In genomic region chr7:15945721-15946536, GRCm38 (mm10) we compare ENCODE assay signal across 8 mouse cellular contexts. TPM values are rescaled to one million over a fixed set of nuclear protein-coding genes. Genes with fewer than 3 reads are reported as not detected.
DNase-seq lines count a peak whose midpoint lies in the region; ATAC-seq and TF ChIP-seq lines count a peak whose summit lies in the region.

Gene Nop53 (minus strand): TSS chr7:15946074.

- peak within 1 kb of the TSS; percentile 76 for H3ac ChIP-seq in C2C12 (ENCODE audit: control insufficient read depth, insufficient read length, low read depth)

- peak; percentile 89 for ATAC-seq in heart, embryonic 12.5 days (ENCODE audit: insufficient number of reproducible peaks, low FRiP score)
- peak; percentile 86 for ATAC-seq in kidney, postnatal 0 days (replicated peaks; ENCODE audit: low FRiP score, low read depth)
- ATAC-seq in liver, embryonic 11.5 days (replicated peaks; ENCODE audit: low FRiP score): peak; percentile 86
- peak; percentile 89 for ATAC-seq in stomach, embryonic 14.5 days (ENCODE audit: insufficient number of reproducible peaks, insufficient read depth, low FRiP score, low read depth)

- TF ChIP-seq CTCF in C2C12 (IDR thresholded peaks at IDR 0.05; ENCODE audit: control insufficient read depth, insufficient read depth, insufficient read length): no peak
- TF ChIP-seq CTCF in brain, embryonic 14.5 days (IDR thresholded peaks at IDR 0.05; ENCODE audit: borderline replicate concordance, extremely low read depth, insufficient read depth, insufficient read length): no peak
- no peak for TF ChIP-seq CTCF in kidney, postnatal 0 days (IDR thresholded peaks at IDR 0.05; ENCODE audit: low read depth)

- H3K36me3 ChIP-seq in C2C12 (ENCODE audit: control insufficient read depth, insufficient read depth): peaks cover 50% of the 10 kb centered on the region
- H3K36me3 ChIP-seq in erythroblast, embryonic 14.5 days (ENCODE audit: control insufficient read depth): peaks cover 43% of the 10 kb centered on the region
- H3K36me3 ChIP-seq in heart, embryonic 12.5 days: peaks cover 42% of the 10 kb centered on the region
- H3K36me3 ChIP-seq in kidney, postnatal 0 days (ENCODE audit: insufficient read depth, low read length): peaks cover 34% of the 10 kb centered on the region
- H3K36me3 ChIP-seq in liver, embryonic 11.5 days (ENCODE audit: control insufficient read depth, insufficient read depth, low read length): peaks cover 26% of the 10 kb centered on the region
- H3K36me3 ChIP-seq in stomach, embryonic 14.5 days (ENCODE audit: control insufficient read depth, insufficient read depth, low read length): peaks cover 38% of the 10 kb centered on the region

- H3K4me2 ChIP-seq in heart, embryonic 12.5 days: peak within 1 kb of the TSS; percentile 86
- peak within 1 kb of the TSS; percentile 80 for H3K4me2 ChIP-seq in kidney, postnatal 0 days (ENCODE audit: low read length)
- peak within 1 kb of the TSS; percentile 96 for H3K4me2 ChIP-seq in liver, embryonic 11.5 days
- peak within 1 kb of the TSS; percentile 86 for H3K4me2 ChIP-seq in stomach, embryonic 14.5 days (replicated peaks; ENCODE audit: low read depth, low read length)

- peaks cover 44% of the 10 kb centered on the region for H3K79me2 ChIP-seq in C2C12 (ENCODE audit: control insufficient read depth, insufficient read depth)

- H3K9me3 ChIP-seq in erythroblast, embryonic 14.5 days (ENCODE audit: control insufficient read depth, low read length): no peaks in the 10 kb centered on the region
- no peaks in the 10 kb centered on the region for H3K9me3 ChIP-seq in heart, embryonic 12.5 days (replicated peaks)
- no peaks in the 10 kb centered on the region for H3K9me3 ChIP-seq in kidney, postnatal 0 days (replicated peaks; ENCODE audit: low read length)
- H3K9me3 ChIP-seq in liver, embryonic 11.5 days (ENCODE audit: control insufficient read depth, low read length): no peaks in the 10 kb centered on the region
- H3K9me3 ChIP-seq in stomach, embryonic 14.5 days (ENCODE audit: control insufficient read depth, low read depth, low read length): no peaks in the 10 kb centered on the region

- peak within 1 kb of the TSS; percentile 75 for H3K9ac ChIP-seq in heart, embryonic 12.5 days
- peak within 1 kb of the TSS; percentile 77 for H3K9ac ChIP-seq in kidney, postnatal 0 days (ENCODE audit: low read depth, low read length)
- H3K9ac ChIP-seq in liver, embryonic 11.5 days (ENCODE audit: low read depth, low read length): peak within 1 kb of the TSS; percentile 83
- H3K9ac ChIP-seq in stomach, embryonic 14.5 days (replicated peaks; ENCODE audit: low read depth, low read length): peak within 1 kb of the TSS; percentile 63

- peak within 1 kb of the TSS; percentile 92 for H3K27ac ChIP-seq in heart, embryonic 12.5 days (ENCODE audit: poor library complexity, severe bottlenecking)
- H3K27ac ChIP-seq in kidney, postnatal 0 days: peak within 1 kb of the TSS; percentile 96
- H3K27ac ChIP-seq in liver, embryonic 11.5 days (ENCODE audit: low read depth, low read length): peak within 1 kb of the TSS; percentile 90
- peak within 1 kb of the TSS; percentile 91 for H3K27ac ChIP-seq in stomach, embryonic 14.5 days (ENCODE audit: low read length)

- H3K4me3 ChIP-seq in C2C12 (ENCODE audit: insufficient read depth, poor library complexity, severe bottlenecking): peak within 1 kb of the TSS; percentile 64
- H3K4me3 ChIP-seq in erythroblast, embryonic 14.5 days (replicated peaks): peak within 1 kb of the TSS; percentile 82
- peak within 1 kb of the TSS; percentile 64 for H3K4me3 ChIP-seq in heart, embryonic 12.5 days
- peak within 1 kb of the TSS; percentile 79 for H3K4me3 ChIP-seq in kidney, postnatal 0 days (replicated peaks; ENCODE audit: low read depth, low read length)
- H3K4me3 ChIP-seq in liver, embryonic 11.5 days (ENCODE audit: low read depth, low read length): peak within 1 kb of the TSS; percentile 83
- H3K4me3 ChIP-seq in stomach, embryonic 14.5 days (ENCODE audit: low read depth, low read length): peak within 1 kb of the TSS; percentile 62

- DNase-seq in brain, embryonic 14.5 days (ENCODE audit: low read depth): peak; percentile 99
- DNase-seq in kidney, postnatal 0 days (ENCODE audit: low spot score): peak; percentile 98
- DNase-seq in liver, embryonic 11.5 days (ENCODE audit: low spot score): peak; percentile 96
- DNase-seq in naive thymus-derived CD4-positive, alpha-beta T cell, adult 2 months (ENCODE audit: low read depth): peak; percentile 98

- TF ChIP-seq POLR2A in brain, embryonic 14.5 days (IDR thresholded peaks at IDR 0.05; ENCODE audit: borderline replicate concordance, extremely low read depth, insufficient read depth, insufficient read length, poor library complexity, severe bottlenecking): no peak; the same call in 1 of the 2 replicates

- H3K27me3 ChIP-seq in C2C12 (ENCODE audit: control insufficient read depth, insufficient read depth, insufficient read length): no peaks in the 10 kb centered on the region
- H3K27me3 ChIP-seq in erythroblast, embryonic 14.5 days (ENCODE audit: control insufficient read depth): no peaks in the 10 kb centered on the region
- no peaks in the 10 kb centered on the region for H3K27me3 ChIP-seq in heart, embryonic 12.5 days (replicated peaks)
- no peaks in the 10 kb centered on the region for H3K27me3 ChIP-seq in kidney, postnatal 0 days (ENCODE audit: insufficient read depth, low read length)
- peaks cover 8% of the 10 kb centered on the region for H3K27me3 ChIP-seq in liver, embryonic 11.5 days (replicated peaks; ENCODE audit: control insufficient read depth, insufficient read depth, low read length)
- H3K27me3 ChIP-seq in stomach, embryonic 14.5 days (ENCODE audit: control insufficient read depth, insufficient read depth, low read length): no peaks in the 10 kb centered on the region

- peaks cover 25% of the 10 kb centered on the region for H3K79me3 ChIP-seq in C2C12 (ENCODE audit: low read depth)

- H3K4me1 ChIP-seq in erythroblast, embryonic 14.5 days (ENCODE audit: control insufficient read depth): peaks cover 72% of the 10 kb centered on the region
- H3K4me1 ChIP-seq in heart, embryonic 12.5 days (replicated peaks): peaks cover 24% of the 10 kb centered on the region
- no peaks in the 10 kb centered on the region; the same call in none of the 2 replicates for H3K4me1 ChIP-seq in kidney, postnatal 0 days (replicated peaks; ENCODE audit: insufficient read depth, low read length)
- H3K4me1 ChIP-seq in liver, embryonic 11.5 days (replicated peaks; ENCODE audit: control insufficient read depth, insufficient read depth, low read length): peaks cover 21% of the 10 kb centered on the region
- peaks cover 16% of the 10 kb centered on the region for H3K4me1 ChIP-seq in stomach, embryonic 14.5 days (ENCODE audit: control insufficient read depth, insufficient read depth, low read length)

- 2% methylated on average over 59 of the region's 59 CpGs for WGBS in heart, embryonic 12.5 days
- WGBS in kidney, postnatal 0 days: 1% methylated on average over 59 of the region's 59 CpGs
- 2% methylated on average over 59 of the region's 59 CpGs for WGBS in liver, embryonic 11.5 days
- 2% methylated on average over 59 of the region's 59 CpGs for WGBS in stomach, embryonic 14.5 days

TF ChIP-seq in C2C12, 6 proteins besides CTCF, POLR2A, EP300 and RAD21:
- TF ChIP-seq MAX (IDR thresholded peaks at IDR 0.05) (peak; percentile 27), USF1 (IDR thresholded peaks at IDR 0.05; ENCODE audit: low read depth) (no peak), FOSL1 (IDR thresholded peaks at IDR 0.05; ENCODE audit: insufficient read depth, low read length, poor library complexity, severe bottlenecking) (no peak), CEBPB (IDR thresholded peaks at IDR 0.05; ENCODE audit: low read depth) (no peak)

RNA-seq across cellular contexts. Expression of gene Nop53, which starts in this region (rescaled TPM):
- polyA plus RNA-seq in C2C12 (2012; fragmentation: generic; extraction: Trizol): 228 TPM
- 134 and 141 TPM in 2 replicates for polyA plus RNA-seq in brain, embryonic 14.5 days (2012; rRNA removed)
- polyA plus RNA-seq in erythroblast, embryonic 14.5 days (2012): 50.4 and 62.3 TPM in 2 replicates
- polyA plus RNA-seq in heart, embryonic 12.5 days (2016; fragmentation: Nextera tagmentation; extraction: Ambion mirVana): 122 and 126 TPM in 2 replicates
- 213 and 221 TPM in 2 replicates for polyA plus RNA-seq in kidney, postnatal 0 days (2015; fragmentation: Nextera tagmentation; extraction: Ambion mirVana)
- polyA plus RNA-seq in liver, embryonic 11.5 days (2014; fragmentation: Nextera tagmentation; extraction: Ambion mirVana): 217 and 219 TPM in 2 replicates
- 187 and 201 TPM in 2 replicates for polyA plus RNA-seq in stomach, embryonic 14.5 days (2014; fragmentation: Nextera tagmentation; extraction: Ambion mirVana)

Comparison
In these comparisons a context has a peak if more than half of its experiments do, and no peak if none do; other contexts are left out.
1. Peak in every context shown above with its lines: DNase-seq, ATAC-seq, H3K4me3 ChIP-seq and H3K27ac ChIP-seq.